Mouse (Mus musculus): Measurements from ENCODE around the gene Psma6.

The Psma6 gene

GRCm38 (mm10) chr12:55464846-55465361 lies 80.9 kb downstream of the Psma6 start:
- no peak for DNase-seq (ENCODE audit: low spot score)

DNA sequence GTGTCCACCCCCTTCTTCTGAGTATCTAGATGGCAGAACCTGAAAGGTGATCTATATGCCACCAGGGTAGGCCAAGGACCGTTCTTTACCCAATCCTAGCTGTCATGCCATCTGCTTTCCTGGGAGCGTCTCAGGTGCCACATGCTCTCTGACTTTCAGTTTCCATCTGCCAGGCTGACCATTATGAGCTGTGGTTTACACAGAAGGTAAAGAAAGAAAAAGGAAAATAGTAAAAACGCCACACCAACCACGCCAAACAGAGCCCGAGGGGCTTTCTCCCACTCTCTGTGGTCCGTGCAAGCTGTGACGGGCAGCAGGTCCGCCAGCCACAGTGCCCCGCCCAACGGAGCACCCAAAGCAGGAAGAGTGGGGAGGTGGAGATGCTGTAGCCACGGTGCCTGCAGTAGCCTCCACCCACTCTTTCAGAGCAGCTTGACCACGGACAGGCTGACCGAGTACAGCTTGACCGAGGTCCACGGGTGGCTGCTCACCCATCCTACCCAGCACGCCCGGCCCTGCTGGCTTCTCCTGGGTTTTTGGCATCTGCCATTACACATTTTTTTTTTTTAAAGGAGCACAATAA lies 81.5 kb downstream of the Psma6 start:
- no peak for DNase-seq (ENCODE audit: low spot score)

DNA sequence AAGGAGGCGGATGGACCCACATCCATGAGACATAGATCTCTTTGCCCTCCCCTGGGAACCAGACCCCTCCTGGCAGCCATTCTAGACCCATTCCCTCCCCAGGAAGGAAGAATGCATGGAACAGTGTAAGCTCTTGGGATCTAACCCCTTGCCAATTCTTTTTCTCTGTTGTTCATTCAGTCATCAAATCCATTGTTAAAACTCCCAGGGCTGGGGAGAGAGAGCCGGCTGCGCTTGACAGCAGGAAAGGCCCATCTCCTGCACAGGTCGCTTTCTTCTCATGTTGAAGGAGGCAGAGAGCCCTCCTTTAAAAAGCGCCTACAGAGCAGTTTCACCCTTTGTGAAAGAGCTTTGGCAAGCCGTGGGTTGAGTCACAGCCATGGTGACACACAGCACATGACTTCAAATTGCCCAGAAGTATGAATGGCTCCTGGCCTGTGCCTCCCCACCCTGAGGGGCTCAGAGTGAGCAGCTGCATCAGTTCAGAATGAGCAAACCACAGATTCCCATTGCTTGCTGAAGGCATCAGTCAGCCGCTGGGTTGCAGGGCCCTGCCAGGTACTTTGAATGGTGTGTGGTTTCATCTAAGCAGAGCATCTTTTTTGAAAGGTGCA lies 82.2 kb downstream of the Psma6 start:
- no peak for DNase-seq (ENCODE audit: low spot score)

- no peak for DNase-seq (ENCODE audit: low spot score)
These were observed 82.8 kb downstream of the Psma6 start for GRCm38 (mm10) chr12:55466816-55467215.

GRCm38 (mm10) chr12:55467331-55468180 lies 83.5 kb downstream of the Psma6 start:
- peak; percentile 33 for DNase-seq (ENCODE audit: low spot score)

Data from embryo, embryonic 10 days (tissue).